In the genomic region with DNA sequence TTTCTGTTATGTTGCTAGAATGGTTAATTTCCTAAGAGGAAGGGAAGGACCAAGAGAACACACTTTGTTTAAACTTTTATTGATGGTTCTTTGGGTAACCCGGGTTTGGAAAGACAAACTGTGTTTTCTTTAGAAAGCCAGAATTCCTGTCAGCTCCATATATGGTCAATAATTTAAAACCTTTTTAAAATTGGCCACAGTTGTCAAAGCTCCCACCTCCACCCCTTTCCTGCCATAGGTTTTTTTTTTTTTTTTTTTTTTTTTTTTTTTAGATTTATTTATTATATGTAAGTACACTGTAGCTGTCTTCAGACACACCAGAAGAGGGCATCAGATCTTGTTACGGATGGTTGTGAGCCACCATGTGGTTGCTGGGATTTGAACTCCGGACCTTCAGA, we compare ENCODE assay signal across 7 mouse cellular contexts. TPM values are rescaled to one million over a fixed set of nuclear protein-coding genes. Genes with fewer than 3 reads are reported as not detected.
DNase-seq lines count a peak whose midpoint lies in the region; ATAC-seq and TF ChIP-seq lines count a peak whose summit lies in the region.
"Not testable (repeated sequence)": the region's sequence is repeated elsewhere in the genome, so short reads cannot be mapped to it uniquely, and the experiment has no call there.

No protein-coding gene starts in this region.

- WGBS in cerebellum, adult 2 months, result 46% methylated on average over 3 of the region's 3 CpGs
- WGBS in forebrain, embryonic 13.5 days, result 54% methylated on average over 3 of the region's 3 CpGs
- 64% methylated on average over 3 of the region's 3 CpGs for WGBS in heart, embryonic 16.5 days
- WGBS in intestine, postnatal 0 days, result 44% methylated on average over 3 of the region's 3 CpGs
- WGBS in limb, embryonic 15.5 days, result 45% methylated on average over 3 of the region's 3 CpGs
- WGBS in lung, postnatal 0 days, result 50% methylated on average over 3 of the region's 3 CpGs
- 63% methylated on average over 3 of the region's 3 CpGs for WGBS in neural tube, embryonic 12.5 days

- not testable (repeated sequence) for H3K4me1 ChIP-seq in cerebellum, adult 2 months (ENCODE audit: control insufficient read depth, insufficient read depth, low read length); forebrain, embryonic 13.5 days; heart, embryonic 16.5 days (ENCODE audit: control insufficient read depth, insufficient read depth, low read length); intestine, postnatal 0 days (replicated peaks; ENCODE audit: control insufficient read depth, insufficient read depth, low read length); limb, embryonic 15.5 days; lung, postnatal 0 days (ENCODE audit: insufficient read depth, low read depth, low read length); neural tube, embryonic 12.5 days

- peak overlapping the region; percentile 77 for H3K4me2 ChIP-seq in forebrain, embryonic 13.5 days
- peak overlapping the region; percentile 98 for H3K4me2 ChIP-seq in heart, embryonic 16.5 days (ENCODE audit: low read depth, low read length)
- peak overlapping the region; percentile 79 for H3K4me2 ChIP-seq in intestine, postnatal 0 days (replicated peaks; ENCODE audit: low read depth)
- peak overlapping the region; percentile 73 for H3K4me2 ChIP-seq in limb, embryonic 15.5 days
- peak overlapping the region; percentile 80 for H3K4me2 ChIP-seq in lung, postnatal 0 days (replicated peaks; ENCODE audit: low read depth, low read length)
- H3K4me2 ChIP-seq in neural tube, embryonic 12.5 days (replicated peaks), result peak overlapping the region; percentile 81

- not testable (repeated sequence) for TF ChIP-seq EP300 in lung, postnatal 0 days (IDR thresholded peaks at IDR 0.05)

- peak overlapping the region; percentile 94 for H3K4me3 ChIP-seq in cerebellum, adult 2 months (replicated peaks; ENCODE audit: insufficient read depth, low read depth, low read length)
- peak overlapping the region; percentile 71 for H3K4me3 ChIP-seq in forebrain, embryonic 13.5 days
- peak overlapping the region; percentile 97 for H3K4me3 ChIP-seq in heart, embryonic 16.5 days (ENCODE audit: low read length)
- peak overlapping the region; percentile 80 for H3K4me3 ChIP-seq in intestine, postnatal 0 days (ENCODE audit: low read depth, low read length)
- peak overlapping the region; percentile 89 for H3K4me3 ChIP-seq in limb, embryonic 15.5 days
- peak overlapping the region; percentile 94 for H3K4me3 ChIP-seq in lung, postnatal 0 days (ENCODE audit: low read depth, low read length)
- H3K4me3 ChIP-seq in neural tube, embryonic 12.5 days, result peak overlapping the region; percentile 83; the same call in 1 of the 2 replicates

- not testable (repeated sequence) for ATAC-seq in forebrain, embryonic 13.5 days; heart, embryonic 16.5 days (replicated peaks; ENCODE audit: extremely low read depth, insufficient read depth, low FRiP score); intestine, postnatal 0 days; limb, embryonic 15.5 days (ENCODE audit: insufficient number of reproducible peaks, low FRiP score, low TSS enrichment, low read depth); lung, postnatal 0 days; neural tube, embryonic 12.5 days (ENCODE audit: low FRiP score, low read depth)

- not testable (repeated sequence) for TF ChIP-seq CTCF in cerebellum, adult 2 months (IDR thresholded peaks at IDR 0.05; ENCODE audit: borderline replicate concordance, insufficient read depth, low read depth, low read length); intestine, postnatal 0 days (IDR thresholded peaks at IDR 0.05; ENCODE audit: low read depth); lung, postnatal 0 days (IDR thresholded peaks at IDR 0.05)

- not testable (repeated sequence) for H3K27me3 ChIP-seq in cerebellum, adult 2 months (ENCODE audit: control insufficient read depth, insufficient read depth, low read length); forebrain, embryonic 13.5 days; heart, embryonic 16.5 days (ENCODE audit: control insufficient read depth, insufficient read depth, low read length); intestine, postnatal 0 days (replicated peaks; ENCODE audit: control insufficient read depth, insufficient read depth, low read length); limb, embryonic 15.5 days; lung, postnatal 0 days (replicated peaks; ENCODE audit: insufficient read depth, low read length); neural tube, embryonic 12.5 days (replicated peaks)

- H3K9ac ChIP-seq in forebrain, embryonic 13.5 days; heart, embryonic 16.5 days (ENCODE audit: low read length); intestine, postnatal 0 days (ENCODE audit: low read depth, low read length); limb, embryonic 15.5 days; lung, postnatal 0 days (replicated peaks; ENCODE audit: low read depth); neural tube, embryonic 12.5 days: not testable (repeated sequence)

- H3K36me3 ChIP-seq in forebrain, embryonic 13.5 days (ENCODE audit: poor library complexity, severe bottlenecking); heart, embryonic 16.5 days (ENCODE audit: control insufficient read depth, insufficient read depth); intestine, postnatal 0 days (ENCODE audit: control insufficient read depth, insufficient read depth); limb, embryonic 15.5 days; lung, postnatal 0 days (ENCODE audit: insufficient read depth, low read length); neural tube, embryonic 12.5 days: not testable (repeated sequence)

- not testable (repeated sequence) for H3K27ac ChIP-seq in cerebellum, adult 2 months (ENCODE audit: insufficient read depth, low read length); forebrain, embryonic 13.5 days; heart, embryonic 16.5 days (ENCODE audit: low read length); neural tube, embryonic 12.5 days
- H3K27ac ChIP-seq in intestine, postnatal 0 days (ENCODE audit: low read depth, low read length), result peak overlapping the region; percentile 92; the same call in 1 of the 2 replicates
- H3K27ac ChIP-seq in limb, embryonic 15.5 days, result 0 out of 2 replicates have a peak overlapping the region, but pooled peaks have one; percentile 95
- peak overlapping the region; percentile 98 for H3K27ac ChIP-seq in lung, postnatal 0 days (ENCODE audit: low read length)

- not testable (repeated sequence) for H3K9me3 ChIP-seq in forebrain, embryonic 13.5 days (replicated peaks); heart, embryonic 16.5 days (replicated peaks; ENCODE audit: control insufficient read depth, low read length); intestine, postnatal 0 days (ENCODE audit: control insufficient read depth); limb, embryonic 15.5 days; lung, postnatal 0 days (ENCODE audit: low read length); neural tube, embryonic 12.5 days

- DNase-seq in cerebellum, adult 2 months; lung, postnatal 0 days (ENCODE audit: low spot score): not testable (repeated sequence)

- TF ChIP-seq POLR2A in cerebellum, adult 2 months (IDR thresholded peaks at IDR 0.05; ENCODE audit: borderline replicate concordance, insufficient read depth, low read length), result not testable (repeated sequence)

RNA-seq across cellular contexts. Expression of a gene that starts 1.2 kb away (rescaled TPM):
- 6.7 and 9.0 TPM in 2 replicates for polyA plus RNA-seq in cerebellum, adult 2 months (2012; rRNA removed)
- 3.2 and 4.1 TPM in 2 replicates for polyA plus RNA-seq in forebrain, embryonic 13.5 days (2015; fragmentation: Nextera tagmentation; extraction: Ambion mirVana)
- 18.4 and 21.4 TPM in 2 replicates for polyA plus RNA-seq in heart, embryonic 16.5 days (2015; fragmentation: Nextera tagmentation; extraction: Ambion mirVana)
- polyA plus RNA-seq in intestine, postnatal 0 days (2015; fragmentation: Nextera tagmentation; extraction: Ambion mirVana), result 48.9 and 50.1 TPM in 2 replicates
- polyA plus RNA-seq in limb, embryonic 15.5 days (2015; fragmentation: Nextera tagmentation; extraction: Ambion mirVana), result 8.2 and 14.0 TPM in 2 replicates
- polyA plus RNA-seq in lung, postnatal 0 days (2015; fragmentation: Nextera tagmentation; extraction: Ambion mirVana), result 25.5 and 33.6 TPM in 2 replicates
- polyA plus RNA-seq in neural tube, embryonic 12.5 days (2016; fragmentation: Nextera tagmentation; extraction: Ambion mirVana), result 3.7 and 4.0 TPM in 2 replicates
